Mouse (Mus musculus): ENCODE data around the gene Klhl28. TPM values are rescaled to one million over a fixed set of nuclear protein-coding genes. Genes with fewer than 3 reads are reported as not detected.

Klhl28 gene
- polyA plus RNA-seq, 1 experiment from 2014 or later, result 7.6 TPM

DNA sequence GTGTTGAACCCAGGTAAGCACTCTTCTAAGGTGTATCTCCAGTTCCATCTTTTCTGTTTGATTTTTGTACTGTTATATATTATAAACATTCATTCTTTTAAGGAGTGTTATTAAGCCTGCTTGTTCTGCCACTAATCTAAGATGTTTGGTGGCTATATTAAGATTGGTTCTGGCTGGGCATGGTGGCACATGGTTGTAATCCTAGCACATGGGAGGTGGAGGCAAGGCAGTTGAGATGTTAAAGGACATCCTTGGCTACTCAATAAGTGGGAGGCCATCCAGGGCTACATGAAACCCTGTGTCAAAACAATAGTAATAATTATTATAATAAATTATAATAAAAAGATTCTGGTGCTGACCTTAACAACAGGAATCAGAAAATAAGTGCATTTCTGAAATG is 6.1 kb upstream of the Klhl28 start:
- Histone ChIP-seq H3K27ac (ENCODE audit: low read depth, low read length) (no peak overlapping the region), H3K4me1 (replicated peaks; ENCODE audit: control insufficient read depth, insufficient read depth, low read length) (no peaks in the 10 kb centered on the region), H3K9me3 (ENCODE audit: control insufficient read depth) (no peaks in the 10 kb centered on the region), H3K4me2 (replicated peaks; ENCODE audit: low read depth) (no peak overlapping the region), H3K36me3 (ENCODE audit: control insufficient read depth, insufficient read depth) (no peaks in the 10 kb centered on the region), H3K4me3 (ENCODE audit: low read depth, low read length) (no peak overlapping the region), H3K27me3 (replicated peaks; ENCODE audit: control insufficient read depth, insufficient read depth, low read length) (no peaks in the 10 kb centered on the region), H3K9ac (ENCODE audit: low read depth, low read length) (no peak overlapping the region)
- no peak for ATAC-seq
- no peak for TF ChIP-seq CTCF (IDR thresholded peaks at IDR 0.05; ENCODE audit: low read depth)

DNA sequence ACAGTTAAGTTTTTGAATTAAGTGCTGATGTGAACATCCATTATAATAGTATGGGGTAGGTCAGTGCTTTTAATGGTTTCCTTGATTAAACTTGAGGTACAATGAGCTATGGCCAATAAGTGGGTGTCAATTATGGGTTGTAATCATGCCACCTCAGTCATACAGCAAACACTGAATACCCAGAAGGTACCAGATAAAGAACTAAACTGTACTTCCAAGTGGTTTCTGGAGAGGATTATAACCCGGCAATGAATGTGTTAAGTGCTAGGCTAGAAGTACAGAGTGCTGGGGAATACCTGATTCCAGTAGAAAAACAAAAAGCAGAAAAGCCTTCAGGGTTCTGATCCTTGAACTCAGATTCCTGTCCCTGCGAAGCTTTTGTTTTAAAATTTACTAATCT is 2.7 kb upstream of the Klhl28 start:
- no peaks in the 10 kb centered on the region for H3K27me3 ChIP-seq (replicated peaks; ENCODE audit: control insufficient read depth, insufficient read depth, low read length)
- H3K4me2 ChIP-seq (replicated peaks; ENCODE audit: low read depth), result peak overlapping the region; percentile 71
- ATAC-seq, result no peak
- no peaks in the 10 kb centered on the region for H3K4me1 ChIP-seq (replicated peaks; ENCODE audit: control insufficient read depth, insufficient read depth, low read length)
- no peaks in the 10 kb centered on the region for H3K36me3 ChIP-seq (ENCODE audit: control insufficient read depth, insufficient read depth)
- no peaks in the 10 kb centered on the region for H3K9me3 ChIP-seq (ENCODE audit: control insufficient read depth)
- no peak overlapping the region for H3K27ac ChIP-seq (ENCODE audit: low read depth, low read length)
- WGBS, result 0% methylated on average over 2 of the region's 2 CpGs
- H3K4me3 ChIP-seq (ENCODE audit: low read depth, low read length), result peak overlapping the region; percentile 79
- TF ChIP-seq CTCF (IDR thresholded peaks at IDR 0.05; ENCODE audit: low read depth), result no peak
- H3K9ac ChIP-seq (ENCODE audit: low read depth, low read length), result peak overlapping the region; percentile 35; the same call in 1 of the 2 replicates

DNA sequence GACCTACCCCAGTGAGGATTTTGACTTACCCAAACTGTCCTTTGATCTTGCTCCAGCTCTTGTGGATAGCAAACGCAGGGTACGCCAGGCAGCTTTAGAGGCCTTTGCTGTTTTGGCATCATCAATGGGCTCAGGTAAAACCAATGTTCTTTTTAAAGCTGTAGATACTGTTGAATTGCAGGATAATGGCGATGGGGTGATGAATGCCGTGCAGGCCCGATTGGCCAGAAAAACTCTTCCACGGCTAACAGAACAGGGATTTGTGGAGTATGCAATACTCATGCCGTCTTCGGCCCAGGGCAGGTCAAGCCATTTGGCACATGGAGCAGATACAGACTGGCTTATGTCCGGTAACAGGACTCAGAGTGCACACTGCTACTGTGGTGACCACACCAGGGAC is 2.1 kb upstream of the Klhl28 start:
- Histone ChIP-seq H3K4me2 (replicated peaks; ENCODE audit: low read depth) (peak overlapping the region; percentile 71), H3K4me1 (replicated peaks; ENCODE audit: control insufficient read depth, insufficient read depth, low read length) (no peaks in the 10 kb centered on the region), H3K27me3 (replicated peaks; ENCODE audit: control insufficient read depth, insufficient read depth, low read length) (no peaks in the 10 kb centered on the region), H3K27ac (ENCODE audit: low read depth, low read length) (no peak overlapping the region), H3K9ac (ENCODE audit: low read depth, low read length) (peak overlapping the region; percentile 35; the same call in 1 of the 2 replicates), H3K9me3 (ENCODE audit: control insufficient read depth) (no peaks in the 10 kb centered on the region), H3K4me3 (ENCODE audit: low read depth, low read length) (peak overlapping the region; percentile 79), H3K36me3 (ENCODE audit: control insufficient read depth, insufficient read depth) (no peaks in the 10 kb centered on the region)
- 2% methylated on average over 9 of the region's 9 CpGs for WGBS
- TF ChIP-seq CTCF (IDR thresholded peaks at IDR 0.05; ENCODE audit: low read depth), result no peak
- no peak for ATAC-seq

GRCm38 (mm10) chr12:64966652-64967435 is 1.5 kb upstream of the Klhl28 start:
- 0 out of 2 replicates have a peak, but pooled peaks have one; percentile 7 for TF ChIP-seq CTCF (IDR thresholded peaks at IDR 0.05; ENCODE audit: low read depth)
- no peaks in the 10 kb centered on the region for H3K4me1 ChIP-seq (replicated peaks; ENCODE audit: control insufficient read depth, insufficient read depth, low read length)
- no peak overlapping the region; the same call in 1 of the 2 replicates for H3K27ac ChIP-seq (ENCODE audit: low read depth, low read length)
- peak overlapping the region; percentile 91 for H3K9ac ChIP-seq (ENCODE audit: low read depth, low read length)
- no peaks in the 10 kb centered on the region for H3K9me3 ChIP-seq (ENCODE audit: control insufficient read depth)
- H3K4me3 ChIP-seq (ENCODE audit: low read depth, low read length), result peak overlapping the region; percentile 79
- peak overlapping the region; percentile 71 for H3K4me2 ChIP-seq (replicated peaks; ENCODE audit: low read depth)
- H3K27me3 ChIP-seq (replicated peaks; ENCODE audit: control insufficient read depth, insufficient read depth, low read length), result no peaks in the 10 kb centered on the region
- ATAC-seq, result no peak
- 2% methylated on average over 19 of the region's 19 CpGs for WGBS
- no peaks in the 10 kb centered on the region for H3K36me3 ChIP-seq (ENCODE audit: control insufficient read depth, insufficient read depth)

DNA sequence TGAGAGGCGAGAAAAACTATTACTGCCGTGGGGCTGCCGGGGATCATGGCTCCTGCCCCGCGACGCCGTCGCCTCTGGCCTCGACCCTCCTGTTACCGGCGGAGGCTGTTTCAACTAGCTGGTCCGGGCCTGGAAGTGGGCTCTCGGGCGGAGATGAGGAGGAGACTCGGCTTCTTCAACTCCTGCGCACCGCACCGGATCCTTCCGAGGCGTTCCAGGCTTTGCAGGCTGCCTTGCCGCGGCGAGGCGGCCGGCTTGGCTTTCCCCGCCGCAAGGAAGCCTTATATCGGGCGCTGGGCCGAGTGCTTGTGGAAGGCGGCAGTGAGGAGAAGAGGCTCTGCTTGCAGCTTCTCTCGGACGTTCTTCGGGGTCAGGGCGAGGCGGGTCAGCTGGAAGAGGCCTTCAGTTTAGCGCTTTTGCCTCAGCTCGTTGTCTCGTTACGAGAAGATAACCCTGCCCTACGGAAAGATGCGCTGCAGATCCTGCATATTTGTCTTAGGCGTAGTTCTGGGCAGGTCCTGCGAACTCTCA is 832 bp upstream of the Klhl28 start:
- TF ChIP-seq CTCF (IDR thresholded peaks at IDR 0.05; ENCODE audit: low read depth), result no peak
- Histone ChIP-seq H3K4me3 (ENCODE audit: low read depth, low read length) (peak overlapping the region; percentile 79), H3K9ac (ENCODE audit: low read depth, low read length) (peak overlapping the region; percentile 91), H3K36me3 (ENCODE audit: control insufficient read depth, insufficient read depth) (no peaks in the 10 kb centered on the region), H3K27me3 (replicated peaks; ENCODE audit: control insufficient read depth, insufficient read depth, low read length) (no peaks in the 10 kb centered on the region), H3K4me2 (replicated peaks; ENCODE audit: low read depth) (peak overlapping the region; percentile 71), H3K9me3 (ENCODE audit: control insufficient read depth) (no peaks in the 10 kb centered on the region), H3K4me1 (replicated peaks; ENCODE audit: control insufficient read depth, insufficient read depth, low read length) (no peaks in the 10 kb centered on the region), H3K27ac (ENCODE audit: low read depth, low read length) (peak overlapping the region; percentile 85)
- ATAC-seq, result peak; percentile 14
- under 1% methylated on average over 44 of the region's 44 CpGs for WGBS

GRCm38 (mm10) chr12:64964560-64964959 is 774 bp downstream of the Klhl28 start:
- 13% methylated on average over 4 of the region's 4 CpGs for WGBS
- Histone ChIP-seq H3K4me1 (replicated peaks; ENCODE audit: control insufficient read depth, insufficient read depth, low read length) (no peaks in the 10 kb centered on the region), H3K27ac (ENCODE audit: low read depth, low read length) (peak overlapping the region; percentile 66; the same call in 1 of the 2 replicates), H3K27me3 (replicated peaks; ENCODE audit: control insufficient read depth, insufficient read depth, low read length) (no peaks in the 10 kb centered on the region), H3K4me2 (replicated peaks; ENCODE audit: low read depth) (peak overlapping the region; percentile 63), H3K36me3 (ENCODE audit: control insufficient read depth, insufficient read depth) (no peaks in the 10 kb centered on the region), H3K4me3 (ENCODE audit: low read depth, low read length) (peak overlapping the region; percentile 79), H3K9ac (ENCODE audit: low read depth, low read length) (peak overlapping the region; percentile 91), H3K9me3 (ENCODE audit: control insufficient read depth) (no peaks in the 10 kb centered on the region)
- TF ChIP-seq CTCF (IDR thresholded peaks at IDR 0.05; ENCODE audit: low read depth), result no peak
- ATAC-seq, result no peak
